Mouse (Mus musculus) hindbrain, embryonic 11.5 days (tissue): ENCODE measurements around the gene Sdk2. TPM values are rescaled to one million over a fixed set of nuclear protein-coding genes. Genes with fewer than 3 reads are reported as not detected.

Experiments
- ATAC-seq: fragments of 200-750 bp; cut with Nextera tagmentation; 2 replicates; pipeline ENCODE4 v1.8.0; 2017; ENCODE audit warnings: mild to moderate bottlenecking, moderate TSS enrichment, moderate library complexity; ENCODE audit not compliant: low FRiP score
- DNase-seq: peaks from one replicate; pipeline ENCODE4 v3.0.0-alpha.2; 2015; ENCODE audit warnings: low spot score
- H3K27ac ChIP-seq: fragments of 300-500 bp; sonication (generic); 2 replicates; pipeline ENCODE4 v1.5.1; 2014; ENCODE audit warnings: mild to moderate bottlenecking, low read depth, low read length
- H3K27me3 ChIP-seq: fragments of 300-500 bp; sonication (generic); 2 replicates; pipeline ENCODE4 v1.6.1; 2014; ENCODE audit warnings: mild to moderate bottlenecking, low read length, moderate library complexity, mixed read lengths; ENCODE audit not compliant: control insufficient read depth, insufficient read depth
- H3K36me3 ChIP-seq: fragments of 300-500 bp; sonication (generic); 2 replicates; pipeline ENCODE4 v1.6.1; 2014; ENCODE audit warnings: mild to moderate bottlenecking, low read length, moderate library complexity, mixed read lengths; ENCODE audit not compliant: control insufficient read depth, insufficient read depth
- H3K4me1 ChIP-seq: fragments of 300-500 bp; sonication (generic); replicated peaks from 2 replicates; pipeline ENCODE4 v1.6.1; 2014; ENCODE audit warnings: low read length, mixed read lengths; ENCODE audit not compliant: control insufficient read depth, insufficient read depth
- H3K4me2 ChIP-seq: fragments of 300-500 bp; sonication (generic); replicated peaks from 2 replicates; pipeline ENCODE4 v1.6.1; 2014; ENCODE audit warnings: mild to moderate bottlenecking, low read depth, low read length
- H3K4me3 ChIP-seq: fragments of 300-500 bp; sonication (generic); 2 replicates; pipeline ENCODE4 v1.5.1; 2014; ENCODE audit warnings: low read depth, low read length
- H3K9ac ChIP-seq: fragments of 300-500 bp; sonication (generic); 2 replicates; pipeline ENCODE4 v1.6.1; 2014; ENCODE audit warnings: low read depth, low read length
- H3K9me3 ChIP-seq: fragments of 300-500 bp; sonication (generic); 2 replicates; pipeline ENCODE4 v1.6.1; 2016; ENCODE audit warnings: low read length; ENCODE audit not compliant: control insufficient read depth
- WGBS: fragments of 180-500 bp; shearing (Covaris S2); extraction: QIAGEN DNeasy Blood & Tissue Kit; methylation state at CpG from one replicate; pipeline ENCODE4 v1.1.7; 2014; 5-methylcytosine and 5-hydroxymethylcytosine counted together
- polyA plus RNA-seq: library from polyadenylated mRNA; unstranded; fragments of >200 nt; fragmentation: Nextera tagmentation; extraction: Ambion mirVana; gene quantifications from 2 replicates; pipeline ENCODE4 v1.2.1, GENCODE M21; 2014

Sdk2 gene
- polyA plus RNA-seq, 1 experiment from 2014 or later, result 4.2 TPM

DNA sequence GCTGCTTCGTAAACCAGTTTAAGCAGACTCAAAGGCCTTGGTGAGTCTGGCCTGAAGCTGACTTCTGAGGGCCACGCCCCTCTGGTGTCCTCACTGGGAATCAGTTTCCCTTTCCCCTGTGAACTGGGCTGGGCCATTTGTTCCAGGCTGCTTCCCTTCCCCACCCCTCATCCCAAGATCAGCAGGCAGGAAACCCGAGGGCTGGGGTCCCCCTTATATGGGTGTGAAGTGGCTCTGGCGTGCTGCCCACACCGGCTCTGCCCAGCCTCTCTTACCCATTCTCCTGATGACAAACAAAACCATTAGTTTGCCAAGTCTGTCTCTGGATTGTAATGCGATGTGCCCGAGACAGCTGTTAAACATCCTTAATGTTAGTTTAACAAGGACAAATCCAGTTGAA lies 180.5 kb downstream of the Sdk2 start:
- Histone ChIP-seq H3K27me3 (no peaks in the 10 kb centered on the region), H3K36me3 (no peaks in the 10 kb centered on the region), H3K4me3 (no peak overlapping the region), H3K9ac (no peak overlapping the region), H3K27ac (no peak overlapping the region), H3K4me2 (no peak overlapping the region), H3K4me1 (no peaks in the 10 kb centered on the region), H3K9me3 (no peaks in the 10 kb centered on the region)
- 84% methylated on average over 7 of the region's 7 CpGs for WGBS
- ATAC-seq (no peak), DNase-seq (no peak)

GRCm38 (mm10) chr11:113884962-113885361 lies 181.9 kb downstream of the Sdk2 start:
- ATAC-seq, result no peak
- no peak for DNase-seq
- Histone ChIP-seq H3K27ac (no peak overlapping the region), H3K4me2 (no peak overlapping the region), H3K4me3 (no peak overlapping the region), H3K27me3 (no peaks in the 10 kb centered on the region), H3K9me3 (no peaks in the 10 kb centered on the region), H3K36me3 (no peaks in the 10 kb centered on the region), H3K4me1 (no peaks in the 10 kb centered on the region), H3K9ac (no peak overlapping the region)
- WGBS, result 74% methylated on average over 11 of the region's 11 CpGs

- DNase-seq (no peak), ATAC-seq (no peak)
- Histone ChIP-seq H3K4me3 (no peak overlapping the region), H3K9ac (no peak overlapping the region), H3K9me3 (no peaks in the 10 kb centered on the region), H3K27me3 (no peaks in the 10 kb centered on the region), H3K36me3 (no peaks in the 10 kb centered on the region), H3K27ac (no peak overlapping the region), H3K4me2 (no peak overlapping the region), H3K4me1 (no peaks in the 10 kb centered on the region)
- 73% methylated on average over 8 of the region's 8 CpGs for WGBS
Observed at GRCm38 (mm10) chr11:113883031-113883430, 183.8 kb downstream of the Sdk2 start.

DNA sequence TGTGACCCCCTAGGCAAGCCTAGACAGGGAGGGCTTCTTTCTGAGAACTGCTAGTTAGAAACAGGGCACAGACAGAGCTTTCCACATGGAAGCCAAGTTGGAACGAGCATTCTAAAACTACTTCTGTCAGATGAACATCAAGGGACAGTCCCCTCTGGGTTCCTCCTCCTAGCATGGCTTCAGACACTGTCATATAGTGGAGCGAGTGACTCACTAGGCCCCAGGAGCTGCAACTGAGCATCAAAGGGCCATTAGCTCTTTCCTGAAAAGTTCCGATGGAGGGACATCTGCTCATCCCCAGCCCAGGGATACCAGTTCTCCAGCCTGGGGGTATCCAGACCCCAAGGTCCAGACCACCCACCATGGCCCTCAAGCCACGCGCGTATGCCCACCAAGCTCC lies 185.0 kb downstream of the Sdk2 start:
- H3K9me3 ChIP-seq, result no peaks in the 10 kb centered on the region
- no peak overlapping the region for H3K27ac ChIP-seq
- H3K4me3 ChIP-seq, result no peak overlapping the region
- no peaks in the 10 kb centered on the region for H3K27me3 ChIP-seq
- no peak for ATAC-seq
- DNase-seq, result no peak
- H3K4me1 ChIP-seq, result no peaks in the 10 kb centered on the region
- no peak overlapping the region for H3K9ac ChIP-seq
- H3K36me3 ChIP-seq, result no peaks in the 10 kb centered on the region
- 90% methylated on average over 6 of the region's 6 CpGs for WGBS
- H3K4me2 ChIP-seq, result no peak overlapping the region

- H3K9ac ChIP-seq, result no peak overlapping the region
- H3K36me3 ChIP-seq, result no peaks in the 10 kb centered on the region
- H3K4me3 ChIP-seq, result no peak overlapping the region
- H3K27me3 ChIP-seq, result no peaks in the 10 kb centered on the region
- ATAC-seq, result no peak
- H3K27ac ChIP-seq, result no peak overlapping the region
- DNase-seq, result no peak
- WGBS, result 92% methylated on average over 8 of the region's 8 CpGs
- no peak overlapping the region for H3K4me2 ChIP-seq
- H3K9me3 ChIP-seq, result no peaks in the 10 kb centered on the region
- H3K4me1 ChIP-seq, result no peaks in the 10 kb centered on the region
Observed at GRCm38 (mm10) chr11:113867066-113867465, 199.8 kb downstream of the Sdk2 start.

DNA sequence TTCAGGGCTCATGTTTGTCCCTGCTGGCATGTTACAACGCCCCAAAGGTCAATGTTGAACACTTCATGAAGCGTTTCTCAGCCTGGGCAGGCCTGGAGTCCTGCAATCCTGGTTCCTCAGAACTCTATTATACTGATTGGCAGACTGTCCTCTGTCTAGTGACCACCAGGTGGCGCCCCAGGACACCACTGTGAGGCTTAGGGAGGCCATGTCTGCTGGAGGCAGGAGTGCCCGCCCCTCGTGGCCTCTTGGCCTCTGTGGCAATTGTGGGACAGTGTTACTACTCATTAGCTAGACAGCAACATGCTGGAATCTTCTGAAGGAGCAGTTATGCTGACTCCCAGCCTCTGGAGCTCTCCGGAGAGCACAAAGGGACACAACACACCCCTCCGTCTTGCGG lies 201.2 kb downstream of the Sdk2 start:
- WGBS, result 32% methylated on average over 8 of the region's 8 CpGs
- H3K4me3 ChIP-seq, result no peak overlapping the region

GRCm38 (mm10) chr11:113863408-113863807 lies 203.4 kb downstream of the Sdk2 start:
- H3K4me2 ChIP-seq, result no peak overlapping the region
- H3K9me3 ChIP-seq, result no peaks in the 10 kb centered on the region
- H3K9ac ChIP-seq, result no peak overlapping the region
- no peak overlapping the region for H3K27ac ChIP-seq
- no peaks in the 10 kb centered on the region for H3K36me3 ChIP-seq
- H3K4me1 ChIP-seq, result no peaks in the 10 kb centered on the region
- 77% methylated on average over 5 of the region's 5 CpGs for WGBS
- peak; percentile 57 for DNase-seq
- no peaks in the 10 kb centered on the region for H3K27me3 ChIP-seq
- no peak for ATAC-seq
- H3K4me3 ChIP-seq, result no peak overlapping the region

More for the DNA sequence above, 201.2 kb downstream of the Sdk2 start:
- Histone ChIP-seq H3K27me3 (no peaks in the 10 kb centered on the region), H3K36me3 (no peaks in the 10 kb centered on the region), H3K4me2 (no peak overlapping the region), H3K27ac (no peak overlapping the region), H3K9ac (no peak overlapping the region), H3K4me1 (no peaks in the 10 kb centered on the region), H3K9me3 (no peaks in the 10 kb centered on the region)
- DNase-seq, result peak; percentile 95
- peak; percentile 54 for ATAC-seq

GRCm38 (mm10) chr11:113855661-113856060 lies 211.2 kb downstream of the Sdk2 start:
- no peaks in the 10 kb centered on the region for H3K27me3 ChIP-seq
- H3K4me3 ChIP-seq, result no peak overlapping the region
- no peak overlapping the region for H3K27ac ChIP-seq
- DNase-seq, result no peak
- H3K4me1 ChIP-seq, result no peaks in the 10 kb centered on the region
- no peak for ATAC-seq
- H3K4me2 ChIP-seq, result no peak overlapping the region
- H3K9me3 ChIP-seq, result no peaks in the 10 kb centered on the region
- no peaks in the 10 kb centered on the region for H3K36me3 ChIP-seq
- no peak overlapping the region for H3K9ac ChIP-seq
- 90% methylated on average over 13 of the region's 13 CpGs for WGBS

DNA sequence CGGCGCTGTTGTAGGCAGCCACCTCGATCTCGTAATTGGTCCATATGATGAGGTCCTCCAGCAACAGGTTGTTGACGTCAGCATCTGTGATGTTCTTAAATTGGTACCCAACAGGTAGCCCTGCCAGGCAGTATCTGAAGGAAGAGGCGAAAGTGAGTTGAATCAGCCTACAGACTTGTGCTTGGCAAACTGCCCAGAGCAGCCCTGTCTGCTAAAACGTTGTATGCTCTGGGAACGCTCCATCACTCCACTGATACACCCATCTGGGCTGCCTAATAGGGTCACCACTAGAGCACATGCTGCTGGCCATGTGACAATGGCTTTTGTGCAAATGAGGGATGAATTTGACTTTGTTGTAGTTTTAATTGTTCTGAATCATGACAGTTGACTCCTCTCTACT lies 215.1 kb downstream of the Sdk2 start:
- ATAC-seq (no peak), DNase-seq (no peak)

More for the DNA sequence above, 215.1 kb downstream of the Sdk2 start:
- no peak overlapping the region for H3K4me3 ChIP-seq
- no peaks in the 10 kb centered on the region for H3K36me3 ChIP-seq
- no peak overlapping the region for H3K9ac ChIP-seq
- WGBS, result 92% methylated on average over 8 of the region's 8 CpGs
- no peak overlapping the region for H3K27ac ChIP-seq
- H3K9me3 ChIP-seq, result no peaks in the 10 kb centered on the region
- H3K4me1 ChIP-seq, result no peaks in the 10 kb centered on the region
- H3K27me3 ChIP-seq, result no peaks in the 10 kb centered on the region
- H3K4me2 ChIP-seq, result no peak overlapping the region
